Mouse (Mus musculus) E14TG2a.4 (cell line): Measurements from ENCODE around the gene Gns.

Experiments used
- H3K27me3 ChIP-seq: 2 replicates; pipeline ENCODE4 v1.6.1; 2014; ENCODE audit warnings: low read length, control low read depth; ENCODE audit not compliant: insufficient read depth
- H3K36me3 ChIP-seq: 2 replicates; pipeline ENCODE4 v1.6.1; 2014; ENCODE audit warnings: low read length, control low read depth; ENCODE audit not compliant: insufficient read depth
- H3K4me1 ChIP-seq: replicated peaks from 2 replicates; pipeline ENCODE4 v1.6.1; 2014; ENCODE audit warnings: low read depth, low read length, control low read depth
- H3K4me3 ChIP-seq: replicated peaks from 2 replicates; pipeline ENCODE4 v1.5.1; 2014; ENCODE audit warnings: mild to moderate bottlenecking, low read length
- H3K9me3 ChIP-seq: 2 replicates; pipeline ENCODE4 v1.6.1; 2014; ENCODE audit warnings: low read length, control low read depth
- CTCF ChIP-seq: conservative IDR thresholded peaks from 2 replicates; pipeline ENCODE4 v1.5.1; 2014; ENCODE audit warnings: low read length
- NANOG ChIP-seq: IDR thresholded peaks from 2 replicates; pipeline ENCODE4 v1.6.1; 2014; ENCODE audit warnings: borderline replicate concordance, low read length, mixed read lengths
- POU5F1 ChIP-seq: IDR thresholded peaks from 2 replicates; pipeline ENCODE4 v1.6.1; 2014; ENCODE audit warnings: low read length, borderline replicate concordance

Gene Gns

DNA sequence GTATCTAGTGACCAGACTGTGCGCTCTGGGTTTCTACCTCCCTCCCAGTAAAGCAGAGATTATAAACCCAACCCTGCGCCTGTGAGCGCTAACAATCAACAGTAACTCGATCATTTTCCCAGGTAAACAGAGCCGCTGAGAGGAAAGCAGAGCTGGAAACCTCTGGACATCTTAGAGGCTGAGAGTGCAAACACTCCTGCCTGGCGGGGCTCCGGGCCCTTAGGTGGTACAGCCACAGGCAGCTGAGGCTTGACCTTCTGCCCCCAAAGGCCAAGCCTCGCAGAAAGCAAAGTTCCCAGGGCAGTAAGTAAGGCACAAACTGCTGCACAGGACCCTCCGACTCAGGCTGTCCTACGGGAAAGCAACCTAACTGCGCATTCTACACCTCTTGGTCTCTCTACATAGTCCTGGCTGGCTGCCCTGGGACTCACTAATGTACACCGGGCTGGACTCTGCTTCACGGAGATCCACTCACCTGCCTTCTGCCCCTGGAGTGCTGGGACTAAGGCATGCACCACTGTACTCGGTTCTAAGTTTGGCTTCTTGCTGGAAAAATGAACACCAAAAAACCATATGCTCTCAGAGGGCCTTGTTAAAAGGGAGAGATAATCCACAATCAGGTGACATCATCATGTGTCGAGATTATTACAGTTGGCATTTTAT, 69.7 kb downstream of the Gns start:
- peak overlapping the region; percentile 23; the same call in 1 of the 2 replicates for H3K4me3 ChIP-seq
- no peak for TF ChIP-seq POU5F1
- no peak for TF ChIP-seq NANOG
- no peak for TF ChIP-seq CTCF
- H3K27me3 ChIP-seq, result peaks cover 5% of the 10 kb centered on the region; the same call in 1 of the 2 replicates
- peaks cover 94% of the 10 kb centered on the region for H3K4me1 ChIP-seq
- H3K9me3 ChIP-seq, result no peaks in the 10 kb centered on the region
- no peaks in the 10 kb centered on the region for H3K36me3 ChIP-seq

DNA sequence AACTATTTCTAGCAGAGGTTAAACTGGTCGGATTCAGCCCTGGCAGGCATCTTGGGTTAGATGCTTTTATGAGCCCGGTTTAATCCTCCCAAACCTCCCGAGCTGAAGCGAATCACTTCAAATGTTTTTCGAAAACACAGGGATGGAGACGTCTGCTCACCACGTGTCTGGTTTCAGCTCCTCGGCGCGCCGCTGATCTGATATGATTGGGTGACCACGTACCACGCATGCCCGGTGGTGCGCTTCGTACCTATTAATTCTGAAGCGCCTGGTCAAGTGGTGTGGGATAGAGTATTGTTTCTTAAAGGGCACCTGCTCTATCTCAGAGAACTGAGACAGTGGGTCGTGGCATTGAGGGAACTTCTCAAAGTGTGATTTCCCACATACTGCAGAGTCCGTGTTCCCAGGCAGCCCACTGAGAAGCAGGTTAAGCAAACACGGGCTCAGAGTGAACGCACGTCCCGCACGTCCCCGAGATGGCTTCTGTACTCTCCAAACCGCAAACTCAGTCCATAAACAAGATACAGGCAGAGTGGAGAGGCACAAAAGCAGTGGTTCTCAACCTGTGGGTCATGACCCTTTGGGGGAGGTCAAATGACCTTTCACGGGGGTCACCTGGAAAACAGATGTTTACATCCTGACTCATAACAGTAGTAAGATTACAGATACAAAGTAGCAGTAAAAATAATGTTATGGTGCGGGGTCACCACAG, 70.8 kb downstream of the Gns start:
- Histone ChIP-seq H3K27me3 (peaks cover 5% of the 10 kb centered on the region; the same call in 1 of the 2 replicates), H3K4me3 (peak overlapping the region; percentile 35; the same call in 1 of the 2 replicates), H3K9me3 (no peaks in the 10 kb centered on the region), H3K4me1 (peaks cover 93% of the 10 kb centered on the region), H3K36me3 (no peaks in the 10 kb centered on the region)
- TF ChIP-seq CTCF, result no peak
- no peak for TF ChIP-seq POU5F1
- TF ChIP-seq NANOG, result no peak

DNA sequence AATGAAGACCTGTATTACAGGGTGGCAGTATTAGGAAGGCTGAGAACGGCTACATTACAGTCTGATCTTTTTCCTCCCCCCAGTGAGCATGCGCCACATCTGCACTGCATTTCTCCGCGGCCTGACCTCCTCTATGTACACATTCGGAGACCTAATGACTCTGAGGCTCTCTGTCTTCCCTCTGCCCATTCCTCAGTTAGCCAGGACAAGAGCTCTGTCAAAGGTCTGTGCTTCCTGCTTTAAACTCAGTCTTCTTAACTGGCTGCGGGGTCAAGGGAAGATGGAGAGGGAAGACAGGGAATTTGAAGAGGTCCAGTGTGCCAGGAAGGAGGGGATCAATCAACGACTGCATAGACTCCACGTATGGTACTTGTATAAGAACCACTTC, 71.4 kb downstream of the Gns start:
- peaks cover 3% of the 10 kb centered on the region; the same call in 1 of the 2 replicates for H3K27me3 ChIP-seq
- H3K36me3 ChIP-seq, result no peaks in the 10 kb centered on the region
- no peaks in the 10 kb centered on the region for H3K9me3 ChIP-seq
- peaks cover 92% of the 10 kb centered on the region for H3K4me1 ChIP-seq
- H3K4me3 ChIP-seq, result peak overlapping the region; percentile 8; the same call in 1 of the 2 replicates
- TF ChIP-seq CTCF (no peak), POU5F1 (no peak)

GRCm38 (mm10) chr10:121436693-121437092, 71.8 kb downstream of the Gns start:
- TF ChIP-seq NANOG, result no peak
- no peak for TF ChIP-seq CTCF
- TF ChIP-seq POU5F1, result no peak
- H3K27me3 ChIP-seq, result peaks cover 3% of the 10 kb centered on the region; the same call in 1 of the 2 replicates
- H3K4me3 ChIP-seq, result no peak overlapping the region
- peaks cover 92% of the 10 kb centered on the region for H3K4me1 ChIP-seq
- H3K36me3 ChIP-seq, result no peaks in the 10 kb centered on the region
- no peaks in the 10 kb centered on the region for H3K9me3 ChIP-seq

GRCm38 (mm10) chr10:121438109-121438508, 73.2 kb downstream of the Gns start:
- no peaks in the 10 kb centered on the region; the same call in 1 of the 2 replicates for H3K27me3 ChIP-seq
- peaks cover 84% of the 10 kb centered on the region for H3K4me1 ChIP-seq
- no peaks in the 10 kb centered on the region for H3K9me3 ChIP-seq
- no peak overlapping the region for H3K4me3 ChIP-seq
- H3K36me3 ChIP-seq, result no peaks in the 10 kb centered on the region
- no peak for TF ChIP-seq CTCF
- TF ChIP-seq NANOG, result no peak
- no peak for TF ChIP-seq POU5F1

- H3K4me3 ChIP-seq, result no peak overlapping the region
- H3K9me3 ChIP-seq, result no peaks in the 10 kb centered on the region
- TF ChIP-seq CTCF (no peak), NANOG (no peak), POU5F1 (no peak)
- H3K27me3 ChIP-seq, result no peaks in the 10 kb centered on the region; the same call in 1 of the 2 replicates
- H3K36me3 ChIP-seq, result no peaks in the 10 kb centered on the region
- peaks cover 83% of the 10 kb centered on the region for H3K4me1 ChIP-seq
Measured at GRCm38 (mm10) chr10:121439310-121439731, 74.4 kb downstream of the Gns start.

DNA sequence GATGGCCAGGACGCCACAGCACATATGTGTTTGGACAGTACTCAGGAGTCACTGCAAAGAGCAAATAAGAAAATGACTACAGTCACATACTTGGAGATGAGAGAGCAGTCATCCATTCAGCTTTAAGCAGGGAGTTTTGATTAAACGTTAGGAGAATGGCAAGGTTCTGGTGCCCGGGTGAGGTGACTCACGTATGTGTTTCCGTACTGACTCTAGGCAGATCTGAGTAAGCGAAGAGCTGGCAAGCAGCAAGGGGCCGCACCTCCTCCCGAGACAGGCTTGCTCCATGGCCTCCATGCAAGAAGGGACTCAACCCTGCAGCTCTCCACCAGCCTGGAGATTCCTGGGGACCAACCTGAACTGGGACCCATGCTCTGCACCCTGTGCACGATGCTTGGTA, 78.9 kb downstream of the Gns start:
- Histone ChIP-seq H3K27me3 (no peaks in the 10 kb centered on the region), H3K36me3 (no peaks in the 10 kb centered on the region; the same call in 1 of the 2 replicates), H3K9me3 (no peaks in the 10 kb centered on the region), H3K4me1 (peaks cover 60% of the 10 kb centered on the region), H3K4me3 (no peak overlapping the region)
- TF ChIP-seq NANOG, result no peak
- no peak for TF ChIP-seq POU5F1
- TF ChIP-seq CTCF, result no peak

DNA sequence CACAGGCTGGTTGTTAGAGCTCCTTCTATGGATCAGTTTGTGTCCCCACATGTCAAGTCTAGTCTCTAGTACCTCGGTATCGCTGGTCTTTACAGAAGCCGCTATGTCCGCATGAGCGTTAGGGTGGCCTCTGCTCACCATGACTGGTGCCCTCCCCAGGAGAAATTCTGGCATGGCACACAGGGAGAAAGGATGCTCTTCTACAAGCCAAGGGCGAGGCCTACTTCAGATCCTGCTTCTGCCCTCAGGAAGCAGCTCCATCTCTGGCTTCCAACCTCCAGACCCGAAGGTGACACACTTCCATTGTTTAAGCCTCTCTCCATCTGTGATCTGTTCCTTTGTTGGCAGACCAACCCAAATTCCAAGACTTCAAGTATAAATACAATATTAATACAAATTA, 79.3 kb downstream of the Gns start:
- Histone ChIP-seq H3K27me3 (no peaks in the 10 kb centered on the region), H3K36me3 (peaks cover 2% of the 10 kb centered on the region), H3K4me1 (peaks cover 57% of the 10 kb centered on the region), H3K9me3 (peaks cover 2% of the 10 kb centered on the region), H3K4me3 (no peak overlapping the region)
- no peak for TF ChIP-seq CTCF
- TF ChIP-seq NANOG, result no peak
- TF ChIP-seq POU5F1, result no peak

DNA sequence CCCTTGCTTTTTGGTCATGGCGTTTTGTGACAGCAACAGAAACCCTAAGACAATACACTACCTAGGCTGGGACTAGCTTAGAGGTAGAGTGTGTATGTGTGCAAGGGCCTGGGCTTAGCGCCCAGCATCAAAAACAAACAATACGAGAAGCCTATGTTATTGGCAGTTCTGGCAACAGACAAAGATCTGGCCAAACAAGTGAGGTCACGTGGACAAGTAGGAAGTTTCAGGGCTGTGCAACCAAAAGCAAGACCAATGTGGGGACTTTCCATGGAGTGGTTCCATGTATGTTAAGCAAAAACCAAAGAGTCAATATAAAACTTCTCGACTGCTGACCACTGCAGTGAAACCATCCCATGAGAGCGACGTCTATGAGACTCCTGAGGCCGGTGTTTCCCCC, 80.9 kb downstream of the Gns start:
- peaks cover 41% of the 10 kb centered on the region for H3K4me1 ChIP-seq
- TF ChIP-seq NANOG, result no peak
- TF ChIP-seq CTCF, result no peak
- no peak for TF ChIP-seq POU5F1
- H3K27me3 ChIP-seq, result no peaks in the 10 kb centered on the region
- H3K36me3 ChIP-seq, result peaks cover 12% of the 10 kb centered on the region
- H3K4me3 ChIP-seq, result no peak overlapping the region
- H3K9me3 ChIP-seq, result peaks cover 16% of the 10 kb centered on the region
